Mouse (Mus musculus) myocyte (in vitro differentiated cells): ENCODE results near the gene Cic.

Experiments
- MAX ChIP-seq: IDR thresholded peaks from one replicate; pipeline ENCODE4 v1.6.1; 2011; ENCODE audit warnings: low read depth, mild to moderate bottlenecking, control low read depth
- POLR2A ChIP-seq: IDR thresholded peaks from one replicate; pipeline ENCODE4 v1.6.1; 2011; ENCODE audit warnings: low read depth, mild to moderate bottlenecking, control low read depth, moderate library complexity; ENCODE audit not compliant: insufficient read length

DNA sequence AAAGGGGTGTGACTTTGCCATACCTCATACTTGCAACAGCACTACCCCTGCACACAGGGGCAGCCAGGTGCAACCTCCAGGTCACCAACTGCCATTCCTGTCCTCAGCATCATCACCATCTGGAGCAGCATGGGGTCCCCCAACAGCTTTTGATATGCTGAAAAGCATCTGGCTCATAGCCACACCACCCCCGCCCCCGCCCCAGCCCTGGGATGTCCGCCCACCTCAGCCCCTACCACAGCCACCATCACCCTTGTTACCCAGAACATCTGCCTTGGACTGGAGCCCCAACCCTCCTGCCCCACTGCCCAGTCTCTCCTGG is 36.1 kb downstream of the Cic start:
- TF ChIP-seq MAX (no peak), POLR2A (no peak)
